Mouse (Mus musculus) testis, postnatal 10 days (tissue): ENCODE data around the gene Gm6710.
"Not testable (repeated sequence)": the region's sequence is repeated elsewhere in the genome, so short reads cannot be mapped to it uniquely, and the experiment has no call there.

Experiments
- DNase-seq: peaks from one replicate; pipeline ENCODE4 v3.0.0; 2021; ENCODE audit warnings: low spot score

Gm6710 gene

GRCm38 (mm10) chr2:175869024-175869423 is at the start of gene Gm6710:
Gene Gm6710, plus strand, starts transcription at chr2:175869219.
- DNase-seq, result not testable (repeated sequence)
